Mouse (Mus musculus): ENCODE measurements at regions not wholly inside any gene's neighbourhood (a gene's known extent, or its start where the extent isn't known, plus 50 kb on each side); places are given as distances from the start of the nearest gene placed in this dataset.
A peak's percentile ranks its signal among the peaks of the same experiment; 100 is the strongest.

- Histone ChIP-seq H3K9ac (no peak overlapping the region), H3K4me1 (ENCODE audit: insufficient read depth) (no peaks in the 10 kb centered on the region), H3K4me3 (ENCODE audit: low read depth, low read length) (no peak overlapping the region), H3K4me2 (no peak overlapping the region), H3K27me3 (ENCODE audit: insufficient read depth, low read length) (no peaks in the 10 kb centered on the region), H3K36me3 (ENCODE audit: insufficient read depth) (no peaks in the 10 kb centered on the region), H3K9me3 (ENCODE audit: low read depth, low read length) (no peaks in the 10 kb centered on the region), H3K27ac (ENCODE audit: low read depth) (no peak overlapping the region)
- DNase-seq (no peak), ATAC-seq (ENCODE audit: insufficient read depth) (no peak)
- no peak for TF ChIP-seq CTCF (IDR thresholded peaks at IDR 0.05; ENCODE audit: low read depth)
- 70% methylated on average over 3 of the region's 3 CpGs for WGBS
These were observed 103.8 kb upstream of the Gpr141 start for GRCm38 (mm10) chr13:19927807-19928206.

DNA sequence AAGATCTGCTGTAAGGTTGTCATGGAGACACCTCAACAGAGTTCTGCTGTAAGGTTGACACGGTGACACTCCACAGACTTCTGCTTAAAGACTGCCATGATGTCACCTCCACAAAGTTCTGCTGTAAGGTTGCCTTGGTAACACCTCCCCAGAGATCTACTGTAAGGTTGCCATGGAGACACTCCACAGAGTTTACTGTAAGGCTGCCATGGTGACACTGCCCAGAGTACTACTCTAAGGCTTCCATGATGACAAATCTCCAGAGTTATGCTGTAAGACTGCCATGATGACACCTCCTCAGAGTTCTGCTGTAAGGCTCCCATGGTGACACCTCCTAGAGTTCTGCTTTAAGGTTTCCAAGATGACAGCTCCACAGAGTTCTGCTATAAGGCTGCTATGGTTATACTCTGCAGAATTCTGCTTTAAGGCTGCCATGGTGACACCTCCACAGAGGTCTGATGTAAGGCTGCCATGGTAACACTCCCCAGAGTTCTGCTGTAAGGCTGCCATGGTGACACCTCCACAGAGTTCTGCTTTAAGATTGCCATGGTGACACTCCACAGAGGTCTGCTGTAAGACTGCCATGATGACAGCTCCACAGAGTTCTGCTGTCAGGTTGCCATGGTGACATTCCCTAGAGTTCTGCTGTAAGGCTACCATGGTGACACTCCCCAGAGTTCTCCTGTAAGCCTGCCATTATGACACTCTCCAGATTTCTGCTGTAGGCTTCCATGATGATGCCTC is 97.2 kb upstream of the Gpr141 start:
- Histone ChIP-seq H3K9ac (no peak overlapping the region), H3K4me1 (ENCODE audit: insufficient read depth) (no peaks in the 10 kb centered on the region), H3K9me3 (ENCODE audit: low read depth, low read length) (no peaks in the 10 kb centered on the region), H3K27me3 (ENCODE audit: insufficient read depth, low read length) (no peaks in the 10 kb centered on the region), H3K36me3 (ENCODE audit: insufficient read depth) (no peaks in the 10 kb centered on the region), H3K4me3 (ENCODE audit: low read depth, low read length) (no peak overlapping the region), H3K27ac (ENCODE audit: low read depth) (no peak overlapping the region), H3K4me2 (no peak overlapping the region)
- no peak for TF ChIP-seq CTCF (IDR thresholded peaks at IDR 0.05; ENCODE audit: low read depth)
- DNase-seq (peak; percentile 5), ATAC-seq (ENCODE audit: insufficient read depth) (peak; percentile 22; the same call in 1 of the 2 replicates)
- 79% methylated on average over 1 of the region's 1 CpGs for WGBS

GRCm38 (mm10) chr13:19911860-19912584 is 88.0 kb upstream of the Gpr141 start:
- Histone ChIP-seq H3K9ac (no peak overlapping the region), H3K9me3 (ENCODE audit: low read depth, low read length) (no peaks in the 10 kb centered on the region), H3K4me1 (ENCODE audit: insufficient read depth) (no peaks in the 10 kb centered on the region), H3K27me3 (ENCODE audit: insufficient read depth, low read length) (no peaks in the 10 kb centered on the region), H3K4me3 (ENCODE audit: low read depth, low read length) (no peak overlapping the region), H3K4me2 (no peak overlapping the region), H3K27ac (ENCODE audit: low read depth) (no peak overlapping the region), H3K36me3 (ENCODE audit: insufficient read depth) (no peaks in the 10 kb centered on the region)
- DNase-seq: peak; percentile 22
- WGBS: 26% methylated on average over 5 of the region's 5 CpGs
- peak; percentile 38; the same call in 1 of the 2 replicates for ATAC-seq (ENCODE audit: insufficient read depth)
- TF ChIP-seq CTCF (IDR thresholded peaks at IDR 0.05; ENCODE audit: low read depth): no peak

GRCm38 (mm10) chr13:19902786-19903185 is 78.7 kb upstream of the Gpr141 start:
- H3K36me3 ChIP-seq (ENCODE audit: insufficient read depth): no peaks in the 10 kb centered on the region
- no peak for ATAC-seq (ENCODE audit: insufficient read depth)
- no peaks in the 10 kb centered on the region for H3K27me3 ChIP-seq (ENCODE audit: insufficient read depth, low read length)
- H3K9ac ChIP-seq: no peak overlapping the region
- no peaks in the 10 kb centered on the region for H3K9me3 ChIP-seq (ENCODE audit: low read depth, low read length)
- no peak overlapping the region for H3K4me2 ChIP-seq
- TF ChIP-seq CTCF (IDR thresholded peaks at IDR 0.05; ENCODE audit: low read depth): no peak
- no peaks in the 10 kb centered on the region for H3K4me1 ChIP-seq (ENCODE audit: insufficient read depth)
- H3K4me3 ChIP-seq (ENCODE audit: low read depth, low read length): no peak overlapping the region
- WGBS: 76% methylated on average over 4 of the region's 4 CpGs
- no peak overlapping the region for H3K27ac ChIP-seq (ENCODE audit: low read depth)
- no peak for DNase-seq

DNA sequence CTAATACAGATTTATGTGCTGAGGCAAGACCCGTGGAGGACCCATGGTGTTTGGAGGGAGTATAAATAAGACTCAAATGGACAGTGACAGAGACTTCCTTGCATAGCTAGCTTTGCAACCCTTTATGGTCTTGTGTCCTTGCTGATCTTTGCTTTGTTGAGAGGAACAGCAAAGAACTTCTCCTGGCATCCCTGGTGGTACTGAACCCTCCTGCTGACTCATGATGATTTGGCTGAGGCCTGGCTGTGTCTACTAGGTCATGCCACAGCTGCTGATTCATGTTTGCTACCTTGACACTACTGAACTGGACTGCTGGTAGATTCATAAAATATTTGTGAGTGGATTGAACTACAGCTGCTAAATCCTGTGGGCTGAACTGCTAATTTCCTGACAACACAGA is 73.1 kb upstream of the Gpr141 start:
- Histone ChIP-seq H3K4me1 (ENCODE audit: insufficient read depth) (no peaks in the 10 kb centered on the region), H3K4me2 (no peak overlapping the region), H3K27me3 (ENCODE audit: insufficient read depth, low read length) (no peaks in the 10 kb centered on the region), H3K27ac (ENCODE audit: low read depth) (no peak overlapping the region), H3K9me3 (ENCODE audit: low read depth, low read length) (no peaks in the 10 kb centered on the region), H3K9ac (no peak overlapping the region), H3K36me3 (ENCODE audit: insufficient read depth) (no peaks in the 10 kb centered on the region), H3K4me3 (ENCODE audit: low read depth, low read length) (no peak overlapping the region)
- ATAC-seq (ENCODE audit: insufficient read depth): no peak
- TF ChIP-seq CTCF (IDR thresholded peaks at IDR 0.05; ENCODE audit: low read depth): no peak
- 71% methylated on average over 1 of the region's 1 CpGs for WGBS
- DNase-seq: no peak

GRCm38 (mm10) chr13:19888983-19889773 is 65.1 kb upstream of the Gpr141 start:
- no peak overlapping the region for H3K27ac ChIP-seq (ENCODE audit: low read depth)
- DNase-seq (no peak), ATAC-seq (ENCODE audit: insufficient read depth) (no peak)
- H3K4me2 ChIP-seq: no peak overlapping the region
- H3K27me3 ChIP-seq (ENCODE audit: insufficient read depth, low read length): no peaks in the 10 kb centered on the region
- no peaks in the 10 kb centered on the region for H3K36me3 ChIP-seq (ENCODE audit: insufficient read depth)
- H3K4me3 ChIP-seq (ENCODE audit: low read depth, low read length): no peak overlapping the region
- H3K9me3 ChIP-seq (ENCODE audit: low read depth, low read length): no peaks in the 10 kb centered on the region
- no peaks in the 10 kb centered on the region for H3K4me1 ChIP-seq (ENCODE audit: insufficient read depth)
- WGBS: 86% methylated on average over 11 of the region's 11 CpGs
- H3K9ac ChIP-seq: no peak overlapping the region
- TF ChIP-seq CTCF (IDR thresholded peaks at IDR 0.05; ENCODE audit: low read depth): no peak
